Mouse (Mus musculus): ENCODE results near the gene Npat. TPM values are rescaled to one million over a fixed set of nuclear protein-coding genes. Genes with fewer than 3 reads are reported as not detected.

Gene Npat
- total RNA-seq, 2 experiments from 2014 or later, result 4.7 to 5.1 TPM

DNA sequence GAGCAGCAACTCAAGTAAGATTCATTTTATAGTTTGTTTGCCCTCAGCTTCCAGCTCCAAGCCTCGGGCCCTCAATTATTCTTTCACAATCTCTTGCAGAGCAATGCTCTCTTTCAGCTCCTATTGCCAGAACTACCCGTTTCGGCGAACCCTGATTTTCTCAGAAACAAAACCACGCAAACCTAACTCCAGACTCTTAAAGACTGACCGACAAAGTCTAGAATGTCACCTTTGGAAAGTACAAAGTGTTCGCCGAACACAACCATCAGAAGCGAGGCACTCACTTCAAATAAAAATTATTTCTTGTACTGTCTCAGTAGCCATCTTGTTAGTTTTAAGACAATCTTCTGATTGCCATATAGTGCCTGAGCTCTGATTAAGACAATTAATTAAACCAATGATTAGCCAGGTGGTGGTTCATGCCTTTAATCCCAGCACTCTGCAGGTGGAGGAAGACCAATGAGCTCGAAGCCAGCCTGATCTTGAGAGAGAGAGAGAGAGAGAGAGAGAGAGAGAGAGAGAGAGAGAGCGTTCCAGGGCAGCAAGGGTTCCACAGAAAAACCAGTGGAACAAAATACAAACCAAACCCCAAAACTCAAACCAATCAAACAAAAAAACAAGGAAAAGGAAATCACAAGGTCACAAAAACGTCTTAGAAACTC, 72.6 kb downstream of the Npat start:
- DNase-seq (ENCODE audit: low spot score), result no peak

GRCm38 (mm10) chr9:53609968-53610781, 73.3 kb downstream of the Npat start, which contains the start of gene Acat1:
TSS of gene Acat1 (minus strand) at chr9:53610382.
- peak; percentile 95 for DNase-seq (ENCODE audit: low spot score)

- DNase-seq (ENCODE audit: low spot score), result no peak
Measured at GRCm38 (mm10) chr9:53614286-53614685, 77.4 kb downstream of the Npat start.

GRCm38 (mm10) chr9:53615246-53615645, 78.4 kb downstream of the Npat start:
- DNase-seq (ENCODE audit: low spot score), result no peak

Other genes starting within 250 kb of the Npat start
- 1 to 10 TPM; 1.6 to 3.4 TPM for gene Exph5, start 235.4 kb upstream of the Npat start, total RNA-seq (2021)
- gene Kdelc2, start 153.0 kb upstream of the Npat start, total RNA-seq (2021), result 1 to 10 TPM; 3.6 to 4.0 TPM
- gene 4930550C14Rik, start 134.7 kb upstream of the Npat start, total RNA-seq (2021), result not detected
- gene Atm, start 307 bp upstream of the Npat start, total RNA-seq (2021), result 1 to 10 TPM; 5.0 to 5.5 TPM
- 100 to 1,000 TPM; 135 to 164 TPM for gene Acat1, start 73.3 kb downstream of the Npat start, total RNA-seq (2021)
- 10 to 100 TPM; 76.7 to 77.9 TPM for gene Cul5, start 133.0 kb downstream of the Npat start, total RNA-seq (2021)
- not detected for gene Rab39, start 169.2 kb downstream of the Npat start, total RNA-seq (2021)
- not detected for gene Slc35f2, start 234.5 kb downstream of the Npat start, total RNA-seq (2021)